Mouse (Mus musculus): ENCODE data around the gene Vgll3. TPM values are rescaled to one million over a fixed set of nuclear protein-coding genes. Genes with fewer than 3 reads are reported as not detected.

Gene Vgll3
- polyA plus RNA-seq, 1 experiment from 2014 or later = 28.7 TPM

DNA sequence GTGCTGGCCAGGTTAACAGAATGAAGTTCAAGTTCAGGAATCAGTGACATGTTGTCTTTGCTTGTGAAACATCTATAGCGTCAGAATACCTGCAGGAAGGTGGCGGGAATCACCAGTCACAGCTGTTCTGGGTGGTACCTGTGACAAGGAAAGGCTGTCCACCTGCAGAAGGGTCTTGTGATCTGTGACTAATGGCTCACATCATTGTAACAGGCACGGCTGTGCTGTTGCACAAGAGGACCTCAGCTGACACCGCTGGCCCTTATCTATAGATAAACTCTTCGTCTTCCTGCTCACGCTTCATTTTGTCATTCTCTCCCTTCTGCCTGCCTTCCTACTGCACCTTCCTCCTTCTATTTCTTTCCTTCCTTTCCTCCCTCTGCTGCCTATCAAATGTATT is 14.0 kb downstream of the Vgll3 start:
- no peak for ATAC-seq (ENCODE audit: low read depth)
- 90% methylated on average over 6 of the region's 6 CpGs for WGBS
- Histone ChIP-seq H3K27ac (replicated peaks; ENCODE audit: low read depth, low read length) (no peak overlapping the region), H3K9ac (ENCODE audit: low read depth, low read length) (no peak overlapping the region), H3K4me2 (ENCODE audit: low read depth, low read length) (no peak overlapping the region), H3K4me3 (ENCODE audit: low read depth, low read length) (no peak overlapping the region), H3K36me3 (ENCODE audit: control insufficient read depth, insufficient read depth, low read length) (no peaks in the 10 kb centered on the region; the same call in 1 of the 2 replicates), H3K9me3 (ENCODE audit: control insufficient read depth, low read length) (no peaks in the 10 kb centered on the region), H3K4me1 (ENCODE audit: control insufficient read depth, insufficient read depth, low read length) (peaks cover 3% of the 10 kb centered on the region; the same call in 1 of the 2 replicates), H3K27me3 (replicated peaks; ENCODE audit: control insufficient read depth, insufficient read depth, low read length) (no peaks in the 10 kb centered on the region)
- DNase-seq (ENCODE audit: low spot score) = no peak

GRCm38 (mm10) chr16:65834721-65835120 is 19.7 kb downstream of the Vgll3 start:
- WGBS = 68% methylated on average over 3 of the region's 3 CpGs
- Histone ChIP-seq H3K4me1 (ENCODE audit: control insufficient read depth, insufficient read depth, low read length) (no peaks in the 10 kb centered on the region), H3K27ac (replicated peaks; ENCODE audit: low read depth, low read length) (no peak overlapping the region), H3K9me3 (ENCODE audit: control insufficient read depth, low read length) (no peaks in the 10 kb centered on the region), H3K4me2 (ENCODE audit: low read depth, low read length) (no peak overlapping the region), H3K4me3 (ENCODE audit: low read depth, low read length) (no peak overlapping the region), H3K36me3 (ENCODE audit: control insufficient read depth, insufficient read depth, low read length) (peaks cover 5% of the 10 kb centered on the region; the same call in 1 of the 2 replicates), H3K9ac (ENCODE audit: low read depth, low read length) (no peak overlapping the region), H3K27me3 (replicated peaks; ENCODE audit: control insufficient read depth, insufficient read depth, low read length) (no peaks in the 10 kb centered on the region)
- no peak for DNase-seq (ENCODE audit: low spot score)
- ATAC-seq (ENCODE audit: low read depth) = no peak

DNA sequence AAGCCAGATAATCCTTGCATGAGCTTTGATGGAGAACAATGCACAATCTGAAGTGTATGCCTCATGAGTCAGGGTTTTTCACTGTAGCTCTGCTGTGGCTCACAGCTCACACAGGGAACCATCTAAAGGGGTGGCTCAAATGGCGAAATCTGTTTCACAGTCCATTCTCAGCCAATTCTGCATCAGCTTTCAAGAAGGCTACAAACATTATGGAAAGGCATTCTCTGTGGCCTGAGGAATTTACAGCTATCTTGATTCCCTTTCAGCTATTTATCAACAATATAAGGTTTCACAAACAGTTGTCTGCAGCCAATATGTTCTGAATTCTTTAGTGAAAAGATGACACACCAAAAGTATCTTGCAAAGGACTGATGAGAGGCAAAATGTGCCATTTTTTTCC is 35.1 kb downstream of the Vgll3 start:
- ATAC-seq (ENCODE audit: low read depth) = no peak
- WGBS = 54% methylated on average over 1 of the region's 1 CpGs
- no peaks in the 10 kb centered on the region for H3K36me3 ChIP-seq (ENCODE audit: control insufficient read depth, insufficient read depth, low read length)

GRCm38 (mm10) chr16:65864471-65864870 is 49.4 kb downstream of the Vgll3 start:
- H3K36me3 ChIP-seq (ENCODE audit: control insufficient read depth, insufficient read depth, low read length) = no peaks in the 10 kb centered on the region
- 0 out of 2 replicates have a peak overlapping the region, but pooled peaks have one; percentile 29 for H3K27ac ChIP-seq (replicated peaks; ENCODE audit: low read depth, low read length)
- no peak overlapping the region for H3K4me3 ChIP-seq (ENCODE audit: low read depth, low read length)
- DNase-seq (ENCODE audit: low spot score) (peak; percentile 67), ATAC-seq (ENCODE audit: low read depth) (no peak; the same call in 1 of the 2 replicates)
- H3K4me2 ChIP-seq (ENCODE audit: low read depth, low read length) = no peak overlapping the region
- H3K27me3 ChIP-seq (replicated peaks; ENCODE audit: control insufficient read depth, insufficient read depth, low read length) = no peaks in the 10 kb centered on the region
- WGBS = 21% methylated on average over 5 of the region's 5 CpGs
- H3K9ac ChIP-seq (ENCODE audit: low read depth, low read length) = no peak overlapping the region
- peaks cover 19% of the 10 kb centered on the region for H3K4me1 ChIP-seq (ENCODE audit: control insufficient read depth, insufficient read depth, low read length)
- H3K9me3 ChIP-seq (ENCODE audit: control insufficient read depth, low read length) = no peaks in the 10 kb centered on the region

More for the DNA sequence above, 35.1 kb downstream of the Vgll3 start:
- Histone ChIP-seq H3K9ac (ENCODE audit: low read depth, low read length) (no peak overlapping the region), H3K27ac (replicated peaks; ENCODE audit: low read depth, low read length) (peak overlapping the region; percentile 58; the same call in 1 of the 2 replicates), H3K4me1 (ENCODE audit: control insufficient read depth, insufficient read depth, low read length) (peaks cover 4% of the 10 kb centered on the region; the same call in 1 of the 2 replicates), H3K9me3 (ENCODE audit: control insufficient read depth, low read length) (no peaks in the 10 kb centered on the region), H3K27me3 (replicated peaks; ENCODE audit: control insufficient read depth, insufficient read depth, low read length) (no peaks in the 10 kb centered on the region), H3K4me3 (ENCODE audit: low read depth, low read length) (no peak overlapping the region), H3K4me2 (ENCODE audit: low read depth, low read length) (no peak overlapping the region)
- peak; percentile 26 for DNase-seq (ENCODE audit: low spot score)

- peak overlapping the region; percentile 55 for H3K27ac ChIP-seq (replicated peaks; ENCODE audit: low read depth, low read length)
- no peaks in the 10 kb centered on the region for H3K36me3 ChIP-seq (ENCODE audit: control insufficient read depth, insufficient read depth, low read length)
- H3K4me2 ChIP-seq (ENCODE audit: low read depth, low read length) = no peak overlapping the region
- no peaks in the 10 kb centered on the region for H3K27me3 ChIP-seq (replicated peaks; ENCODE audit: control insufficient read depth, insufficient read depth, low read length)
- peak; percentile 83 for DNase-seq (ENCODE audit: low spot score)
- H3K4me1 ChIP-seq (ENCODE audit: control insufficient read depth, insufficient read depth, low read length) = peaks cover 19% of the 10 kb centered on the region
- no peak overlapping the region for H3K4me3 ChIP-seq (ENCODE audit: low read depth, low read length)
- no peaks in the 10 kb centered on the region for H3K9me3 ChIP-seq (ENCODE audit: control insufficient read depth, low read length)
- ATAC-seq (ENCODE audit: low read depth) = peak; percentile 68; the same call in 1 of the 2 replicates
- H3K9ac ChIP-seq (ENCODE audit: low read depth, low read length) = no peak overlapping the region
- 32% methylated on average over 2 of the region's 2 CpGs for WGBS
Measured at GRCm38 (mm10) chr16:65867927-65868326, 52.9 kb downstream of the Vgll3 start.

DNA sequence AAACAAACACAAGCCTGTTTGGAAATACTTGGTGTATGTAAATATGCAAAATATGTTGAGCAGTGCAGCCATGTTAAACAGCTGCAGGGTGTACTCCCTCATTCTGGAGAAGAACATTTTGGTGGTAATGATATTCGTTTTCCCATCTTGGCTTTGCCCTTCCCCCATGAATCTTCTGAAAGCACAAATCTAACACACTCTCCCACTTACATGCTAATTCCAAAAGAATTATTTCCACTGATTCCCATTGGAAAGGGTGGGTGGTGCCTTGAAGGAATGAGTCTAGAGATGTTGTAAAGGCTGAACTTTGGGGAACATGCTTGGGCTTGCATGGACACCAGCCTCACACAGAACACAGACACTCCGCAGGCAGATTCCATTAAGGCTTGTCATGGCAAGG is 53.9 kb downstream of the Vgll3 start:
- no peak overlapping the region; the same call in 1 of the 2 replicates for H3K27ac ChIP-seq (replicated peaks; ENCODE audit: low read depth, low read length)
- H3K4me1 ChIP-seq (ENCODE audit: control insufficient read depth, insufficient read depth, low read length) = peaks cover 19% of the 10 kb centered on the region
- no peaks in the 10 kb centered on the region for H3K27me3 ChIP-seq (replicated peaks; ENCODE audit: control insufficient read depth, insufficient read depth, low read length)
- no peaks in the 10 kb centered on the region for H3K36me3 ChIP-seq (ENCODE audit: control insufficient read depth, insufficient read depth, low read length)
- 56% methylated on average over 2 of the region's 2 CpGs for WGBS
- no peak overlapping the region for H3K9ac ChIP-seq (ENCODE audit: low read depth, low read length)
- DNase-seq (ENCODE audit: low spot score) = peak; percentile 56
- H3K4me2 ChIP-seq (ENCODE audit: low read depth, low read length) = no peak overlapping the region
- no peak overlapping the region for H3K4me3 ChIP-seq (ENCODE audit: low read depth, low read length)
- ATAC-seq (ENCODE audit: low read depth) = peak; percentile 60
- H3K9me3 ChIP-seq (ENCODE audit: control insufficient read depth, low read length) = no peaks in the 10 kb centered on the region

DNA sequence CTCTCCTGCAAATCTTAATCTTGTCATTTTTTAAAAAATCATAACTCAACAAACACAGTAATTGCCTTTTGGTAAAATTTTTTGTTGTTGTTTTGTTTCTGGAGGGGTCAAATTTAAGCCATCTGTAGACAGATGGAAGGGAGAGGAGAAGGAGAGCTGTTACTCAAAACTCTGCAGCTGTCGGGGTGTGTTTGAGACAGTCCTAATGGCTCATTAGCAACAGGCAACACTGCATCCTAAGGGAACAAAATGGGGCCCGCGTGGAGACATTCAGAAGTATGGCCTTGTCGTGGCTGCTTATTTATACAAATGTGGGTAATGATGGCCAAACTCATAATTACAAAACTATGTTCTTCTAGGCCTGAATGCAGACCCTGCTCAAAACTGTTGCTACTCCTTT is 73.9 kb downstream of the Vgll3 start:
- 59% methylated on average over 4 of the region's 4 CpGs for WGBS
- Histone ChIP-seq H3K4me3 (ENCODE audit: low read depth, low read length) (no peak overlapping the region), H3K36me3 (ENCODE audit: control insufficient read depth, insufficient read depth, low read length) (no peaks in the 10 kb centered on the region), H3K27ac (replicated peaks; ENCODE audit: low read depth, low read length) (no peak overlapping the region), H3K27me3 (replicated peaks; ENCODE audit: control insufficient read depth, insufficient read depth, low read length) (no peaks in the 10 kb centered on the region), H3K4me2 (ENCODE audit: low read depth, low read length) (no peak overlapping the region), H3K4me1 (ENCODE audit: control insufficient read depth, insufficient read depth, low read length) (no peaks in the 10 kb centered on the region), H3K9me3 (ENCODE audit: control insufficient read depth, low read length) (no peaks in the 10 kb centered on the region), H3K9ac (ENCODE audit: low read depth, low read length) (no peak overlapping the region)
- peak; percentile 71; the same call in 1 of the 2 replicates for ATAC-seq (ENCODE audit: low read depth)
- peak; percentile 62 for DNase-seq (ENCODE audit: low spot score)
